Mouse (Mus musculus) retina, embryonic 14.5 days (tissue): Measurements from ENCODE around the gene Sox30.

Experiments
- DNase-seq: peaks from one replicate; pipeline ENCODE4 v3.0.0-alpha.2; 2015; ENCODE audit warnings: low spot score

Gene Sox30

GRCm38 (mm10) chr11:45979946-45980892, at the start of gene Sox30:
TSS of gene Sox30 (plus strand) at chr11:45980310.
- peak; percentile 76 for DNase-seq

DNA sequence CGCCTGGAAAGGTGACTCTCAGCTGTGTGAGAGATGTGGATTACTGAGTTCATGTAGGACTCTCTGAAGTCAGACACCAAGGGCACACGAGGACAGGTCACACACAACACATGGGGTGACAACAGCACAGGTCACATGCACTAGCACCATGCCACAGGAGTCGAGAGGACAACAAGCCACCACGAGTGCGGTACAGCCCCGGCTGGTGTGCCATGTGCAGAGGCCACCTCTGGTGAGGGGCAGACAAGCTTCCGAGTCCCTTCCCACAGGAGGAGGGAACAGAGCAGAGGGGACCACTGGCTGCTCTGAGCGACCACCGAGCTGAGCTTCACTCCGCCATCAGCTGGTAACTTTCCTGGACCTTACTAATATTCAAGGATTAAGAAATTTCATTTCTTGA, 47.3 kb upstream of the Sox30 start:
- no peak for DNase-seq

- no peak for DNase-seq
Observed at GRCm38 (mm10) chr11:45937478-45937877, 42.6 kb upstream of the Sox30 start.

- no peak for DNase-seq
Observed at GRCm38 (mm10) chr11:45938917-45939316, 41.2 kb upstream of the Sox30 start.

DNA sequence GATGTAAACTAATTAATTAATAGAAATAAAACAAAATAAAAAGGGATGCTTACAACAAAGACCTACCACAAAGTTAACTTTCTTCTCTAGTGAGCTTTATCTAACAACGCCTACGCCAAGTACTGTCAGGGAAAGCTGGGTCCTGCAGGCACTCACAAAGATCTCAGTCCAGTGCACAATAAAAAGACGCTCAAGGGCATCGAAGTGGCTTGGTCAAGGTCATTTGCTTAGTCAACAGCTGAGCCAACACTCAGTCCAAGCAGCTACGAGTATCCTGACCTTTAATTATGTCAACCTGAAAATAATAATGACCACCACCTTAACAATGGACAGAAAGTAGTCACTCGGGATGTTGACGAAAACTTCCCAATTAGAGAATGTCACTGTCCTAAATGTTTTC, 37.8 kb upstream of the Sox30 start:
- DNase-seq: no peak

DNA sequence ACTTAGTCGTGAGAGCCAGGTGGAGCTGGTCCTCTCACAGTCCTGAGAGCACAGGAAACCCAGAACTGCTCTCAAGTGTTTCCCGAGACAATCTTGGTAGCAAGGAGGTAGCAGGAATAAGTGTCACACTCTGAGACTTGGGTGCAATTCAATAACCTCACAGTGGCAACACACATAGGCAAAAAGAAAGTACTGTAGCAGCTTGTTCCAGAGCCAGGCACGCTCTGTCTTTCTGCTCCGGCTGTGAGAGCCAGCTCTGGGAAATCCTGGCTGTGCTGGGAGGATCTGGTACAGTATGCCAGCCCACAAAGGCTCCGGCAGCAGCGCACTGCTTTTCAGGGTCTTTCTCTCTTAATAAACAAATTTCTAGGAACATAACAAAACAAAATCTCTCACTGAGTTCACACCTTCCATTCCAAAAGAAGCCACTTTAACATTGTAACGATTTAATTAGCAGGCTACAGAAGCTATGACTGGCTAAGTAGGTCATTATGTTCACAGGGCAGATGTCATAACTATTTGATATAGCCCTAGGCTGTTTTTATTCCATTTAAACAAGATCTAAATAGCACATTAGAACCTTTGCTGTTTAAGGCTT, 36.9 kb upstream of the Sox30 start:
- DNase-seq: no peak

GRCm38 (mm10) chr11:45943891-45944642, 36.0 kb upstream of the Sox30 start:
- peak; percentile 35 for DNase-seq

- DNase-seq: peak; percentile 97
Observed at GRCm38 (mm10) chr11:45944643-45945156, 35.4 kb upstream of the Sox30 start, which contains the start of gene Lsm11. TSS of gene Lsm11 (minus strand) at chr11:45944935.

DNA sequence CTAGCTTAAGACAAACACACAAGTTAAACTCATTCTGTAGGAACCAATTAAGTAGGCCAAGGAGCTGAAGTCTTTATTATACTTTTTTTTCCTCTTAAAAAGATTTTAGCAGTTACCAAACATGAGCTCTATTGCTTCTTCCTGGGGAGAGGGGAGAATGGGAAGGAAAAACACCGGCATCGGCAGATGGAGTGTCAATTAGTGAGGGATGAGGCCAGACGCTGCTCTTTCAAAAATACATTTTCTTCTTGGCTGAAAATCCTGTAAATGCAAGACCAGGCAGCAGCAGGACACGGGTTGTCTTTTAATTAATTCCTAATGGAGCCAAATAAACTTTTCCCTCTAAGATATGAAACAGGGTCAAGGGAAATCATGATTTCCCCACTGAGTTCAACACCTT, 33.3 kb upstream of the Sox30 start:
- DNase-seq: no peak

DNA sequence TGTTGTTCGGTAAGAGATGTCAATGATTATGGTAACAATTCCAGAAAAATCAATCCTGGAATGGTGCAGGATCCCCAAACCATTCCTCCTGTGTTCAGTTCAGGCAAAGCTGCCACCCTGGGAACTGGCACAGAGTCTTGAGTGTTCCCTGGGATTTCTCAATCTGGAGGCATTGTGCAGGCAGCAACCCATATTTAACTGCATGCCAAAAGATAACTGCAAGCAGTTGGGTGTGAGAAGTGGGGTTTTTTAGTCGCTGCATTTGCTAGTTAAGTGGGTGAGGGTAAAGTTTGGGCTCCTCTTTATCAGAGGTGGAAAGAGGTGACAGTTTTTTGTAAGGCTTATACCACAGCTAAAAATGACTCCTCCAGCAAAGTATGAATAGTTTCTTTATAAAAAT, 32.6 kb upstream of the Sox30 start:
- no peak for DNase-seq

GRCm38 (mm10) chr11:45955127-45955627, 24.9 kb upstream of the Sox30 start, which contains the start of gene Thg1l:
TSS of gene Thg1l (minus strand) at chr11:45955494.
- DNase-seq: peak; percentile 94

DNA sequence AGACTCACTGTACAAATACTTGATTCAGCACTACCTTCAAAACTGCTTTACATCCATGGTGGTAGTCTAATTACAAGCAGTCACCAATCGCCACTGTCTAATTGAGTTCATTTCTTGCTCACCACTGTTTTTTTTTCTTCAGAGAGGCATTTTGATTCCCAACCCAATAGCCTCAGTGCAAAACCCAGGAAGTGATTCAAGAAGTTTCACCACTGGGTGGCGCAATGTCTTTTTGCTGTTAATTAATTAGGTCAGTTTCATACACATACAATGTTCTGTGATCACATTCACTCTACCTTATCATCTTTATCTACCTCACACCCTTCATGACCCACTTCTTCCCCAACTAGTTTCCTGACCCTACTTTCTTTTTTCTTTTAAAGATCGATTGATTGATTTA, 20.5 kb upstream of the Sox30 start:
- DNase-seq: peak; percentile 63

- no peak for DNase-seq
Observed at GRCm38 (mm10) chr11:45960003-45960402, 20.1 kb upstream of the Sox30 start.

DNA sequence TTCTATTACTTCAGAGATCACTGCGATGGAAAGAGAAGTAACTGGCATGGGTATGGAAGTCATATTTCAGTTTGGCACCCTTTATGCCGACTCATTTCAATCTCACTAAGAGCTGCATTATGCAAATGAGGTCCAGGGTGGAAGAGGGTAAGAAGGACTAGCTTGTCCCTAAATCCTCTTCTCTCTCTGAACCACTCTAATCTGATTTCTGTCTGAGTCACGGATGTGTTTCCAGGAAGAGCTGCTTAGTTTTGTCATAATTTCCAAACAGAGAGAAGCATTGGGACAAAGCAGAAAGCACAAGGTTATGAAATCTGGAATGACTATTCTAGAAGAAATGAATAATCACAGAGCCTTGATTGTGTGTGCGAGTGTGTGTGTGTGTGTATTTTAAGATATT, 13.2 kb upstream of the Sox30 start:
- no peak for DNase-seq

DNA sequence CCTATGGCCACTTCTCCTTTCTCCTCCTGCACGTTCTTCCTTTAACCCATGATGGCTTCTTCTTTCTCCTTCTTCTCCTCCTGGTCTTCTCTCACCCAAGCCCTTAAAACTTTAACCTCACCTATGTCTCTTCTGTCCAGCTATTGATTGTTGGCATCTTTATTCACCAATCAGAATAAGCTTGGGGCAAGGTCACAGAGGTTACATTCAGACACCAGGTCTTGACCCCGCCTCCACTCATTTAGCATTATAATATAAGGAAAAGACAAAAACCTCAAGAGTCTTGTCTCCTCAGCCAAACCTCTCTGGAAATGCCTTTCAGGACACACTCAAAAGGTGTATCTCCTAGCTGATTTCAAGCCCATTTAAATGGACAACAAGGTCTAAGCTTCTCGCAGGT, 11.6 kb upstream of the Sox30 start:
- DNase-seq: no peak

DNA sequence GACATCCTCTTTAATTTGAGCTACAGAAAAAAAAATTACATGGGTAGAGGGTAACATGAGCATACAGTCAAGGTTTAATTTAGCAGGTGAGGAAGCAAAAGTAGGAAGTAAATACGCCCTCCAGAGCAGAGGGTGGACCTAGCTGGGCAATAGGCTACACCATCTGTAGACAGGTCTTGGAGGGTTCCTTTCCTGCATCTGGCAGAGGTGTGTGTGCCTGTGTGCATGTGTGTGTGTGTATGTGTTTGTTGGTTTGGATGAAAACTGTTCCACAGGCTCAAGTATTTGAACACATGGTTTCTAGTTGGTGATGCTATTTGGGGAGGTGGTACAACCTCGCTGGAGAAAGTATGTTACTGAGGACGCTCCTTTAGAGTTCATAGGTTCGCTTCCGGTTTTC, 6.5 kb upstream of the Sox30 start:
- no peak for DNase-seq

DNA sequence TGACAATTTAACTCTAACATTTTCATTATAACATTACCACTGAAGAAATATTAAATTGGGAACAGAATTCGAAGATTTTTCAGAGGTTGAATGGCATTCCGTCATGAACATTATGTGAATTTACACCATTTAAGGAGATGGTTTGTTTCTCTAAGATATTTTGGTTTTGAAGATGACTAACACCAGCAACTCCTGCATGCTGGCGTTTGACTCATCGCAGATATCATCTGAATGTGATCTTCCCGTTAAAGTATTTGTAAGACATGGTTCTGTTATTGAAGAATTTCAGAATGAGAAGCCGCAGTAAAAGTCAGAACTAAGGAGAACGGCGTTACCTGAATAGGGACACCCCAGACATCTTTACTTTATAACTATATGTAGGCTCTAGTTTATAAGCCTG, 5.6 kb upstream of the Sox30 start:
- DNase-seq: no peak

- DNase-seq: no peak
Observed at GRCm38 (mm10) chr11:45976061-45976460, 4.0 kb upstream of the Sox30 start.

GRCm38 (mm10) chr11:45980893-45981253, 763 bp downstream of the Sox30 start:
- DNase-seq: no peak

- peak; percentile 56 for DNase-seq
Observed at GRCm38 (mm10) chr11:45991604-45992003, 11.5 kb downstream of the Sox30 start.

GRCm38 (mm10) chr11:45992087-45992486, 12.0 kb downstream of the Sox30 start:
- no peak for DNase-seq

- peak; percentile 89 for DNase-seq
Observed at GRCm38 (mm10) chr11:46016061-46016460, 36.0 kb downstream of the Sox30 start.
